Mouse (Mus musculus): ENCODE results near the gene Gm10945. TPM values are rescaled to one million over a fixed set of nuclear protein-coding genes. Genes with fewer than 3 reads are reported as not detected.
A peak's percentile ranks its signal among the peaks of the same experiment; 100 is the strongest.

Gene Gm10945
- polyA plus RNA-seq (2011; ENCODE audit: insufficient read length, low read depth, missing spikeins): not detected in 2 replicates

- Histone ChIP-seq H3K27ac (ENCODE audit: insufficient read depth, low read length) (no peak within 1 kb of the TSS), H3K4me1 (ENCODE audit: control insufficient read depth, insufficient read depth, low read length) (no peaks in the 10 kb centered on the region), H3K4me3 (ENCODE audit: insufficient read depth, low read length) (no peak within 1 kb of the TSS)
- TF ChIP-seq CTCF (IDR thresholded peaks at IDR 0.05; ENCODE audit: borderline replicate concordance, insufficient read depth, low read length): no peak
These were observed at the start of gene Gm10945 for GRCm38 (mm10) chr10:6761287-6761811. Gene Gm10945 (minus strand): TSS chr10:6761761.

GRCm38 (mm10) chr10:6790226-6790625 is 28.7 kb upstream of the Gm10945 start:
- Histone ChIP-seq H3K4me3 (ENCODE audit: insufficient read depth, low read length) (no peak overlapping the region), H3K27ac (ENCODE audit: insufficient read depth, low read length) (no peak overlapping the region), H3K4me1 (ENCODE audit: control insufficient read depth, insufficient read depth, low read length) (no peaks in the 10 kb centered on the region)
- TF ChIP-seq POLR2A (IDR thresholded peaks at IDR 0.05; ENCODE audit: low read depth, low read length): no peak
- TF ChIP-seq CTCF (IDR thresholded peaks at IDR 0.05; ENCODE audit: borderline replicate concordance, insufficient read depth, low read length): no peak

- Histone ChIP-seq H3K27ac (ENCODE audit: insufficient read depth, low read length) (no peak overlapping the region), H3K4me1 (ENCODE audit: control insufficient read depth, insufficient read depth, low read length) (no peaks in the 10 kb centered on the region), H3K4me3 (ENCODE audit: insufficient read depth, low read length) (no peak overlapping the region)
- TF ChIP-seq POLR2A (IDR thresholded peaks at IDR 0.05; ENCODE audit: low read depth, low read length) (no peak), CTCF (IDR thresholded peaks at IDR 0.05; ENCODE audit: borderline replicate concordance, insufficient read depth, low read length) (no peak)
These were observed 27.1 kb upstream of the Gm10945 start for GRCm38 (mm10) chr10:6788517-6789237.

GRCm38 (mm10) chr10:6758206-6758605 is 3.4 kb downstream of the Gm10945 start, which contains the start of gene Oprm1:
Gene Oprm1 (plus strand): TSS chr10:6758506.
- TF ChIP-seq POLR2A (IDR thresholded peaks at IDR 0.05; ENCODE audit: low read depth, low read length): no peak
- TF ChIP-seq CTCF (IDR thresholded peaks at IDR 0.05; ENCODE audit: borderline replicate concordance, insufficient read depth, low read length): no peak
- Histone ChIP-seq H3K27ac (ENCODE audit: insufficient read depth, low read length) (no peak within 1 kb of the TSS), H3K4me3 (ENCODE audit: insufficient read depth, low read length) (no peak within 1 kb of the TSS), H3K4me1 (ENCODE audit: control insufficient read depth, insufficient read depth, low read length) (no peaks in the 10 kb centered on the region)

- no peak overlapping the region for H3K4me3 ChIP-seq (ENCODE audit: insufficient read depth, low read length)
- no peak overlapping the region for H3K27ac ChIP-seq (ENCODE audit: insufficient read depth, low read length)
- H3K4me1 ChIP-seq (ENCODE audit: control insufficient read depth, insufficient read depth, low read length): no peaks in the 10 kb centered on the region
- TF ChIP-seq CTCF (IDR thresholded peaks at IDR 0.05; ENCODE audit: borderline replicate concordance, insufficient read depth, low read length) (no peak), POLR2A (IDR thresholded peaks at IDR 0.05; ENCODE audit: low read depth, low read length) (no peak)
These were observed 8.2 kb downstream of the Gm10945 start for GRCm38 (mm10) chr10:6753375-6753774.

- H3K27ac ChIP-seq (ENCODE audit: insufficient read depth, low read length): no peak overlapping the region
- TF ChIP-seq CTCF (IDR thresholded peaks at IDR 0.05; ENCODE audit: borderline replicate concordance, insufficient read depth, low read length): peak; percentile 14; the same call in 1 of the 2 replicates
- TF ChIP-seq POLR2A (IDR thresholded peaks at IDR 0.05; ENCODE audit: low read depth, low read length): no peak
- no peaks in the 10 kb centered on the region for H3K4me1 ChIP-seq (ENCODE audit: control insufficient read depth, insufficient read depth, low read length)
- H3K4me3 ChIP-seq (ENCODE audit: insufficient read depth, low read length): no peak overlapping the region
These were observed 33.1 kb downstream of the Gm10945 start for GRCm38 (mm10) chr10:6728469-6728868.

- H3K4me3 ChIP-seq (ENCODE audit: insufficient read depth, low read length): no peak overlapping the region
- no peak overlapping the region for H3K27ac ChIP-seq (ENCODE audit: insufficient read depth, low read length)
- H3K4me1 ChIP-seq (ENCODE audit: control insufficient read depth, insufficient read depth, low read length): no peaks in the 10 kb centered on the region
- TF ChIP-seq POLR2A (IDR thresholded peaks at IDR 0.05; ENCODE audit: low read depth, low read length) (no peak), CTCF (IDR thresholded peaks at IDR 0.05; ENCODE audit: borderline replicate concordance, insufficient read depth, low read length) (no peak)
These were observed 37.8 kb downstream of the Gm10945 start for GRCm38 (mm10) chr10:6723765-6724164.

GRCm38 (mm10) chr10:6717181-6717948 is 44.2 kb downstream of the Gm10945 start:
- Histone ChIP-seq H3K27ac (ENCODE audit: insufficient read depth, low read length) (no peak overlapping the region), H3K4me1 (ENCODE audit: control insufficient read depth, insufficient read depth, low read length) (no peaks in the 10 kb centered on the region), H3K4me3 (ENCODE audit: insufficient read depth, low read length) (no peak overlapping the region)
- no peak for TF ChIP-seq CTCF (IDR thresholded peaks at IDR 0.05; ENCODE audit: borderline replicate concordance, insufficient read depth, low read length)
- no peak for TF ChIP-seq POLR2A (IDR thresholded peaks at IDR 0.05; ENCODE audit: low read depth, low read length)

GRCm38 (mm10) chr10:6705226-6705885 is 56.2 kb downstream of the Gm10945 start:
- no peak for TF ChIP-seq CTCF (IDR thresholded peaks at IDR 0.05; ENCODE audit: borderline replicate concordance, insufficient read depth, low read length)
- no peak for TF ChIP-seq POLR2A (IDR thresholded peaks at IDR 0.05; ENCODE audit: low read depth, low read length)
- Histone ChIP-seq H3K27ac (ENCODE audit: insufficient read depth, low read length) (no peak overlapping the region), H3K4me3 (ENCODE audit: insufficient read depth, low read length) (no peak overlapping the region), H3K4me1 (ENCODE audit: control insufficient read depth, insufficient read depth, low read length) (no peaks in the 10 kb centered on the region)

Data from embryonic fibroblast, embryonic 13.5 days (primary cell).